Mouse (Mus musculus): Measurements from ENCODE around the gene Eif4a3. TPM values are rescaled to one million over a fixed set of nuclear protein-coding genes. Genes with fewer than 3 reads are reported as not detected.
A peak's percentile ranks its signal among the peaks of the same experiment; 100 is the strongest.
"Not testable (repeated sequence)": the region's sequence is repeated elsewhere in the genome, so short reads cannot be mapped to it uniquely, and the experiment has no call there.

Gene Eif4a3
- total RNA-seq, 2 experiments from 2014 or later = 107 to 108 TPM

GRCm38 (mm10) chr11:119300246-119300935 lies 502 bp upstream of the Eif4a3 start:
- peak; percentile 80 for ATAC-seq (replicated peaks; ENCODE audit: low FRiP score, poor library complexity, severe bottlenecking)

- ATAC-seq (replicated peaks; ENCODE audit: low FRiP score, poor library complexity, severe bottlenecking) = no peak
These were observed 972 bp downstream of the Eif4a3 start for GRCm38 (mm10) chr11:119298917-119299316.

- ATAC-seq (replicated peaks; ENCODE audit: low FRiP score, poor library complexity, severe bottlenecking) = no peak
These were observed 1.9 kb downstream of the Eif4a3 start for GRCm38 (mm10) chr11:119297996-119298395.

GRCm38 (mm10) chr11:119292861-119293260 lies 7.0 kb downstream of the Eif4a3 start:
- ATAC-seq (replicated peaks; ENCODE audit: low FRiP score, poor library complexity, severe bottlenecking) = not testable (repeated sequence)

GRCm38 (mm10) chr11:119287207-119287992 lies 12.5 kb downstream of the Eif4a3 start:
- ATAC-seq (replicated peaks; ENCODE audit: low FRiP score, poor library complexity, severe bottlenecking) = no peak

GRCm38 (mm10) chr11:119285791-119286527 lies 13.9 kb downstream of the Eif4a3 start:
- no peak for ATAC-seq (replicated peaks; ENCODE audit: low FRiP score, poor library complexity, severe bottlenecking)

GRCm38 (mm10) chr11:119281030-119281429 lies 18.9 kb downstream of the Eif4a3 start:
- ATAC-seq (replicated peaks; ENCODE audit: low FRiP score, poor library complexity, severe bottlenecking) = no peak

- no peak for ATAC-seq (replicated peaks; ENCODE audit: low FRiP score, poor library complexity, severe bottlenecking)
These were observed 26.5 kb downstream of the Eif4a3 start for GRCm38 (mm10) chr11:119273186-119273930.

- not testable (repeated sequence) for ATAC-seq (replicated peaks; ENCODE audit: low FRiP score, poor library complexity, severe bottlenecking)
These were observed 27.4 kb downstream of the Eif4a3 start for GRCm38 (mm10) chr11:119272492-119272891.

- no peak for ATAC-seq (replicated peaks; ENCODE audit: low FRiP score, poor library complexity, severe bottlenecking)
These were observed 31.2 kb downstream of the Eif4a3 start for GRCm38 (mm10) chr11:119268557-119269195.

- ATAC-seq (replicated peaks; ENCODE audit: low FRiP score, poor library complexity, severe bottlenecking) = peak; percentile 93
These were observed 31.9 kb downstream of the Eif4a3 start, which contains the start of gene Gaa for GRCm38 (mm10) chr11:119267768-119268556. Gaa (plus strand) TSS chr11:119267887.

GRCm38 (mm10) chr11:119267241-119267674 lies 32.6 kb downstream of the Eif4a3 start:
- no peak for ATAC-seq (replicated peaks; ENCODE audit: low FRiP score, poor library complexity, severe bottlenecking)

GRCm38 (mm10) chr11:119265811-119266210 lies 34.1 kb downstream of the Eif4a3 start:
- no peak for ATAC-seq (replicated peaks; ENCODE audit: low FRiP score, poor library complexity, severe bottlenecking)

- ATAC-seq (replicated peaks; ENCODE audit: low FRiP score, poor library complexity, severe bottlenecking) = no peak
These were observed 35.5 kb downstream of the Eif4a3 start for GRCm38 (mm10) chr11:119264413-119264812.

GRCm38 (mm10) chr11:119259977-119260376 lies 39.9 kb downstream of the Eif4a3 start:
- no peak for ATAC-seq (replicated peaks; ENCODE audit: low FRiP score, poor library complexity, severe bottlenecking)

- peak; percentile 82 for ATAC-seq (replicated peaks; ENCODE audit: low FRiP score, poor library complexity, severe bottlenecking)
These were observed 41.1 kb downstream of the Eif4a3 start for GRCm38 (mm10) chr11:119258572-119259322.

GRCm38 (mm10) chr11:119258216-119258571 lies 41.7 kb downstream of the Eif4a3 start:
- ATAC-seq (replicated peaks; ENCODE audit: low FRiP score, poor library complexity, severe bottlenecking) = no peak

GRCm38 (mm10) chr11:119256557-119256956 lies 43.3 kb downstream of the Eif4a3 start:
- not testable (repeated sequence) for ATAC-seq (replicated peaks; ENCODE audit: low FRiP score, poor library complexity, severe bottlenecking)
